Mouse (Mus musculus): ENCODE measurements around the gene BC030867.

- TF ChIP-seq POLR2A (IDR thresholded peaks at IDR 0.05; ENCODE audit: low read depth, low read length) = no peak
- no peak for TF ChIP-seq CTCF (IDR thresholded peaks at IDR 0.05; ENCODE audit: extremely low read depth, insufficient read length, insufficient replicate concordance, low read depth, low read length)
These were observed 42.4 kb downstream of the BC030867 start for GRCm38 (mm10) chr11:102291051-102291535.
